In the genomic region with DNA sequence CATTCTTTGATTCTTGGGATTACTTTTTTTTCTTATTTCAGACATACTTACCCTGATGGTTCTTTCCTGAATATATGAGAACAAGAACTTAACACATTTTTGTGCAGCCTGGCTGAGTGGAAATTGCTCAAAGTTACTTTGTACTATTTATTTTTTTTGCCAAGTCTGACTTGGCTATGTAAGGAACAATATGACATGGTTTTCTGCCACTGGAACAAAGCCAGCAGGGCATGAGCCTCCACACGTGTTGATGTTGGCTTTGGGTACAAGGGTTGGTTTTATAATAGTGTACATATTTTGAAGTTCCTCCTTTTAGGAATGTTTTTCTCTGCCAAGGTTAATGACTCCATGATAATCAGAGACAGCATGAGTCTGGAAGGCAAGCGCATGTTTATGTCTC, we compare ENCODE assay signal across 29 mouse cellular contexts.
DNase-seq lines count a peak whose midpoint lies in the region; ATAC-seq and TF ChIP-seq lines count a peak whose summit lies in the region.
"Had no signal": no experiment of that assay in that cellular context is flagged by ENCODE, and none has a peak within 500 bp of the region (broad histone marks: within the 10 kb centered on the region; RNA-seq: fewer than 3 reads in every experiment).

No protein-coding gene starts in this region.

- H3K27me3 ChIP-seq in forebrain, postnatal 0 days (ENCODE audit: insufficient read depth, low read length) = no peaks in the 10 kb centered on the region
- no peaks in the 10 kb centered on the region for H3K27me3 ChIP-seq in forebrain, embryonic 13.5 days
- no peaks in the 10 kb centered on the region for H3K27me3 ChIP-seq in liver, adult 2 months (ENCODE audit: control insufficient read depth, insufficient read depth, low read length)
- H3K27me3 ChIP-seq in liver, postnatal 0 days (ENCODE audit: insufficient read depth, low read length) = no peaks in the 10 kb centered on the region
- H3K27me3 ChIP-seq: Patski had no signal

- no peak for TF ChIP-seq EP300 in liver, postnatal 0 days (IDR thresholded peaks at IDR 0.05; ENCODE audit: low read depth)

- TF ChIP-seq CTCF in forebrain, postnatal 0 days (IDR thresholded peaks at IDR 0.05; ENCODE audit: low read depth) = no peak
- TF ChIP-seq CTCF in liver, adult 2 months (IDR thresholded peaks at IDR 0.05; ENCODE audit: low read depth, low read length) = no peak
- TF ChIP-seq CTCF in liver, postnatal 0 days (IDR thresholded peaks at IDR 0.05; ENCODE audit: low read depth) = no peak
- TF ChIP-seq CTCF in brain, embryonic 14.5 days (IDR thresholded peaks at IDR 0.05; ENCODE audit: borderline replicate concordance, extremely low read depth, insufficient read depth, insufficient read length) = no peak

- 52% methylated on average over 2 of the region's 2 CpGs for WGBS in forebrain, postnatal 0 days
- 84% methylated on average over 2 of the region's 2 CpGs for WGBS in forebrain, embryonic 13.5 days
- WGBS in liver, adult 2 months = 52% methylated on average over 2 of the region's 2 CpGs
- 85% methylated on average over 2 of the region's 2 CpGs for whole genome bisulfite sequencing in liver, postnatal 0 days (ENCODE audit: insufficient replicate concordance)

- peak; percentile 33 for DNase-seq in adrenal gland, postnatal 14 days
- no peak for DNase-seq in adrenal gland, adult (ENCODE audit: inconsistent age in 2 of 2, low spot score in 1 of 2)
- peak; percentile 33 for DNase-seq in forebrain, postnatal 0 days
- peak; percentile 29 for DNase-seq in liver, adult 2 months (ENCODE audit: extremely low read depth, low read depth, low spot score)
- no peak for DNase-seq in liver, postnatal 0 days
- peak; percentile 19 for DNase-seq in brain, embryonic 14.5 days (ENCODE audit: low read depth)
- DNase-seq in urinary bladder, postnatal 25 days (ENCODE audit: low spot score) = no peak
- DNase-seq: cerebellum, adult 8-10 months; gastrocnemius, postnatal 10 days; heart, adult 11 months; heart, postnatal 10 days; kidney, postnatal 4 days; layer of hippocampus, adult 9-11 months; liver; lung, postnatal 10 days; right cerebral cortex, postnatal 14 days; thymus, adult 2 months; thymus, postnatal 4 days had no signal

- no peaks in the 10 kb centered on the region for H3K36me3 ChIP-seq in forebrain, postnatal 0 days (ENCODE audit: insufficient read depth)
- H3K36me3 ChIP-seq in forebrain, embryonic 13.5 days (ENCODE audit: poor library complexity, severe bottlenecking) = no peaks in the 10 kb centered on the region
- no peaks in the 10 kb centered on the region for H3K36me3 ChIP-seq in liver, adult 2 months (ENCODE audit: control insufficient read depth, insufficient read depth, low read length)
- H3K36me3 ChIP-seq in liver, postnatal 0 days (replicated peaks; ENCODE audit: insufficient read depth, low read length) = no peaks in the 10 kb centered on the region
- H3K36me3 ChIP-seq: hindbrain, embryonic 10.5 days; limb, embryonic 10.5 days had no signal

- no peak for TF ChIP-seq POLR2A in liver, adult 2 months (IDR thresholded peaks at IDR 0.05; ENCODE audit: extremely low read depth, insufficient read depth, low read length)
- TF ChIP-seq POLR2A in brain, embryonic 14.5 days (IDR thresholded peaks at IDR 0.05; ENCODE audit: borderline replicate concordance, extremely low read depth, insufficient read depth, insufficient read length, poor library complexity, severe bottlenecking) = no peak

- H3K4me2 ChIP-seq in forebrain, postnatal 0 days (ENCODE audit: low read depth) = no peak overlapping the region
- H3K4me2 ChIP-seq in forebrain, embryonic 13.5 days = no peak overlapping the region
- H3K4me2 ChIP-seq in liver, postnatal 0 days (ENCODE audit: low read depth, low read length) = no peak overlapping the region
- H3K4me2 ChIP-seq: heart, embryonic 11.5 days; midbrain, embryonic 11.5 days had no signal

- no peaks in the 10 kb centered on the region for H3K4me1 ChIP-seq in forebrain, postnatal 0 days (ENCODE audit: insufficient read depth)
- no peaks in the 10 kb centered on the region for H3K4me1 ChIP-seq in forebrain, embryonic 13.5 days
- H3K4me1 ChIP-seq in liver, adult 2 months (ENCODE audit: control insufficient read depth, insufficient read depth, low read length) = no peaks in the 10 kb centered on the region
- H3K4me1 ChIP-seq in liver, postnatal 0 days (ENCODE audit: insufficient read depth) = no peaks in the 10 kb centered on the region
- H3K4me1 ChIP-seq: hindbrain, embryonic 10.5 days; limb, embryonic 10.5 days had no signal

- no peaks in the 10 kb centered on the region for H3K9me3 ChIP-seq in forebrain, postnatal 0 days (ENCODE audit: low read length)
- H3K9me3 ChIP-seq in forebrain, embryonic 13.5 days (replicated peaks) = no peaks in the 10 kb centered on the region
- H3K9me3 ChIP-seq in liver, postnatal 0 days (ENCODE audit: low read length) = no peaks in the 10 kb centered on the region
- H3K9me3 ChIP-seq: hindbrain, embryonic 10.5 days; limb, embryonic 10.5 days had no signal

- H3K27ac ChIP-seq in forebrain, postnatal 0 days (ENCODE audit: low read depth, low read length) = no peak overlapping the region
- no peak overlapping the region for H3K27ac ChIP-seq in forebrain, embryonic 13.5 days
- H3K27ac ChIP-seq in liver, adult 2 months (replicated peaks; ENCODE audit: insufficient read depth, low read depth, low read length) = no peak overlapping the region
- H3K27ac ChIP-seq in liver, postnatal 0 days (ENCODE audit: low read depth) = no peak overlapping the region
- H3K27ac ChIP-seq: hindbrain, embryonic 10.5 days; left cerebral cortex, adult 2 months; limb, embryonic 10.5 days; stomach, postnatal 0 days had no signal

- no peak overlapping the region for H3K9ac ChIP-seq in forebrain, postnatal 0 days
- no peak overlapping the region for H3K9ac ChIP-seq in forebrain, embryonic 13.5 days
- H3K9ac ChIP-seq in liver, adult 2 months (ENCODE audit: low read depth, low read length) = no peak overlapping the region
- H3K9ac ChIP-seq in liver, postnatal 0 days (replicated peaks) = no peak overlapping the region

- ATAC-seq in forebrain, postnatal 0 days = peak; percentile 53; the same call in 1 of the 2 replicates
- ATAC-seq in forebrain, embryonic 13.5 days = no peak
- no peak for ATAC-seq in liver, postnatal 0 days
- ATAC-seq: forebrain, embryonic 16.5 days; hindbrain, embryonic 16.5 days; intestine, embryonic 16.5 days; Patski had no signal

- no peak overlapping the region for H3K4me3 ChIP-seq in forebrain, postnatal 0 days (ENCODE audit: low read depth, low read length)
- H3K4me3 ChIP-seq in forebrain, embryonic 13.5 days = no peak overlapping the region
- H3K4me3 ChIP-seq in liver, adult 2 months (ENCODE audit: insufficient read depth, low read depth, low read length) = no peak overlapping the region
- no peak overlapping the region for H3K4me3 ChIP-seq in liver, postnatal 0 days (ENCODE audit: low read depth, low read length)
- H3K4me3 ChIP-seq: hindbrain, embryonic 10.5 days; left cerebral cortex, adult 2 months; limb, embryonic 10.5 days had no signal

- H3K79me2 ChIP-seq in liver, adult 2 months (ENCODE audit: control insufficient read depth, insufficient read depth, low read length) = no peaks in the 10 kb centered on the region

Comparison
In these comparisons a context has a peak if more than half of its experiments do, and no peak if none do; other contexts are left out.
1. DNase-seq: peak in adrenal gland, postnatal 14 days (single experiment), forebrain, postnatal 0 days (single experiment), liver, adult 2 months (single experiment) and brain, embryonic 14.5 days (single experiment); none in adrenal gland, adult (0 of 2), liver, postnatal 0 days (single experiment) and urinary bladder, postnatal 25 days (single experiment).